Mouse (Mus musculus): Measurements from ENCODE around the gene Rsf1. TPM values are rescaled to one million over a fixed set of nuclear protein-coding genes. Genes with fewer than 3 reads are reported as not detected.

Rsf1 gene
- total and polyA plus RNA-seq, 3 experiments: 5.9 to 21.8 (median 11.9) TPM

DNA sequence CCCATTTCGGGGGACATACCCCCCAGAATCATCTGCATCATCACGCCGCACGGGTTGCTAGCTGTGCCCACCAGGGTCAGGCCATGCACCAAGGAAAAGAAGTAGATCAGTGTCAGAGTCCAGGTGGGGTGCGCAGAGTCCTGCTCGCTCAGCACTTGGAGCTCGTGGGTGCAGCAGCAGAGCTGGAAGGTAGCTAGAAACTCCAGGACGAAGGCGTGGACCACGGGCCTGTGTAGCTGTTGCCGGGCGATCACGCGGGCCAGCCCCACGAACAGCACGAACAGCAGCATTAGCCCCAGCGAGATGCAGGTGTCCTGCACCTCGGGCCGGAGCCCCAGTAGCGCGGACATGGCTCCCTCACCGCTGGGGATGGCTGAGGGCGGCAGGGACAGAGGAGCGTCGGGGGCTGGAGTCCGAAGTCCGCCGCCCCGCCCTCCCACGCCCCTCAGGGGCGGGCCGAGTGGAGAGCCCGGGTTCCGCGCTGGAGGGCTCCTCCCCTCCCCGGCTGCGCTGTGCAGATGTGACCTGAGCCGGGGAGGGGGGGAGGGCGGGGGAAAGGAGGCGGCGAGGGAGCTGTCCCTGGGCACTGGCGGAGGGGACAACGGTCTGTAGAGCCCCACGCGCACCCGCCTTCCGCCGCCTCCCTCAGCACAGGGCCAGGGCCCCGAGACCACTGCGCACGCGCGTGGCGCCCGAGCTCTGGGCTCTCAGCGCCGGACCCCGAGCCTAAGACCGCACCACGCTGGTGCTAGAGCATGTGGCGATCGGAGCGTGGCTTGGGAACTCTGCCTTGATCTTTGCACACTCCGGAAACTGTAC, 158.2 kb downstream of the Rsf1 start, which contains the start of gene Aqp11 (continued):
- TF ChIP-seq KAT2A (IDR thresholded peaks at IDR 0.05; ENCODE audit: insufficient replicate concordance, low read length) (no peak), ZNF384 (IDR thresholded peaks at IDR 0.05; ENCODE audit: low read depth, low read length) (no peak), SIN3A (IDR thresholded peaks at IDR 0.05; ENCODE audit: low read length) (0 out of 2 replicates have a peak, but pooled peaks have one; percentile 15), JUN (IDR thresholded peaks at IDR 0.05; ENCODE audit: insufficient read depth, low read depth, low read length) (no peak), RCOR1 (conservative IDR thresholded peaks at IDR 0.05; ENCODE audit: low read depth, low read length) (no peak), CHD2 (IDR thresholded peaks at IDR 0.05; ENCODE audit: low read length) (no peak), USF1 (IDR thresholded peaks at IDR 0.05; ENCODE audit: low read depth, low read length) (no peak), POLR2A (IDR thresholded peaks at IDR 0.05; ENCODE audit: low read depth, low read length) (peak; percentile 62), ETS1 (conservative IDR thresholded peaks at IDR 0.05; ENCODE audit: low read depth, low read length) (no peak), MYC (IDR thresholded peaks at IDR 0.05; ENCODE audit: low read depth, low read length) (peak; percentile 83; the same call in 1 of the 2 replicates), ELF1 (IDR thresholded peaks at IDR 0.05; ENCODE audit: low read depth, low read length) (peak; percentile 48; the same call in 1 of the 2 replicates)

DNA sequence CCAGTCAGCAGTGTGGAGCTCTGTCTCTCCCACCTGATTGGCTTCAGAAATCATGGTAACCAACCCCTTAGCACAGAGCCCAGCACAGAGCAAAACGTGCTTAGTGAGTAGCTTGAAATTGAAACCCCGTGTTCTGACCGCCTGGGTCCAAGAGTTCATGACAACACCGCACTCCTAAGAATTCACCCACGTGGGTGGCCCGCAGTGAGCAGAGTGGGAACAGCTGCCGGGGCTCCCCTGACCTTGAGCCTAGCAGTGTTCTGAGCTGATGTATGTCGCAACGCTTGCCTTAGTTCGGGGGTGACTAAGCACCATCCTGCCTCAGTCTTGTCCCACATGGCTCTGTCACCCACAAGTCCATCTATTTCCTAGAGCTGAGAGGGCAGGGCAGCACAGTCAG, 161.3 kb downstream of the Rsf1 start:
- dilution Hi-C loops (cut with MboI; ENCODE audit: extremely low pct_ligation_motif_present, extremely low pct_unique_long_range_greater_than_20kb, low sequenced_read_pairs) (no loop called here), in situ Hi-C loops (cut with MboI; ENCODE audit: low pct_ligation_motif_present, low pct_unique_long_range_greater_than_20kb, low sequenced_read_pairs) (no loop called here)
- Histone ChIP-seq H3K9me3 (replicated peaks; ENCODE audit: low read length) (no peaks in the 10 kb centered on the region), H3K4me3 (replicated peaks in 1 of 3; ENCODE audit: low read depth in 2 of 3, low read length in 2 of 3, poor library complexity in 1 of 3) (no peak overlapping the region), H3K4me1 (ENCODE audit: control insufficient read depth in 1 of 2, insufficient read depth in 2 of 2) (peaks cover 4 to 7% of the 10 kb centered on the region in 2 experiments), H3K4me2 (ENCODE audit: insufficient read depth, low read depth, poor library complexity, severe bottlenecking) (no peak overlapping the region), H3K27ac (ENCODE audit: insufficient read depth, low read depth) (no peak overlapping the region), H3K9ac (ENCODE audit: insufficient read depth, low read depth) (no peak overlapping the region), H3K36me3 (replicated peaks in 1 of 2; ENCODE audit: control insufficient read depth in 1 of 2, insufficient read depth in 1 of 2, low read length in 1 of 2) (no peaks in the 10 kb centered on the region), H3K79me2 (replicated peaks; ENCODE audit: control insufficient read depth, extremely low read depth, insufficient read depth, poor library complexity, severe bottlenecking) (no peaks in the 10 kb centered on the region), H3K27me3 (replicated peaks) (no peaks in the 10 kb centered on the region)
- TF ChIP-seq ELF1 (IDR thresholded peaks at IDR 0.05; ENCODE audit: low read depth, low read length) (no peak), IRF4 (IDR thresholded peaks at IDR 0.05; ENCODE audit: low read depth, low read length) (no peak), TCF12 (IDR thresholded peaks at IDR 0.05; ENCODE audit: low read depth, low read length) (no peak), PAX5 (IDR thresholded peaks at IDR 0.05; ENCODE audit: low read length) (no peak), POLR2AphosphoS2 (IDR thresholded peaks at IDR 0.05; ENCODE audit: low read depth, low read length) (no peak), EP300 (IDR thresholded peaks at IDR 0.05; ENCODE audit: low read length) (no peak), NRF1 (IDR thresholded peaks at IDR 0.05; ENCODE audit: low read depth, low read length) (no peak), MYC (IDR thresholded peaks at IDR 0.05; ENCODE audit: low read depth, low read length) (no peak), MEF2A (IDR thresholded peaks at IDR 0.05; ENCODE audit: borderline replicate concordance, low read depth, low read length) (no peak), BHLHE40 (IDR thresholded peaks at IDR 0.05; ENCODE audit: low read depth, low read length) (no peak), ZKSCAN1 (IDR thresholded peaks at IDR 0.05; ENCODE audit: borderline replicate concordance, low read depth, low read length) (no peak)
- DNase-seq (ENCODE audit: extremely low read depth): no peak
